21 mouse cellular contexts compared by ENCODE assay signal in the genomic region with DNA sequence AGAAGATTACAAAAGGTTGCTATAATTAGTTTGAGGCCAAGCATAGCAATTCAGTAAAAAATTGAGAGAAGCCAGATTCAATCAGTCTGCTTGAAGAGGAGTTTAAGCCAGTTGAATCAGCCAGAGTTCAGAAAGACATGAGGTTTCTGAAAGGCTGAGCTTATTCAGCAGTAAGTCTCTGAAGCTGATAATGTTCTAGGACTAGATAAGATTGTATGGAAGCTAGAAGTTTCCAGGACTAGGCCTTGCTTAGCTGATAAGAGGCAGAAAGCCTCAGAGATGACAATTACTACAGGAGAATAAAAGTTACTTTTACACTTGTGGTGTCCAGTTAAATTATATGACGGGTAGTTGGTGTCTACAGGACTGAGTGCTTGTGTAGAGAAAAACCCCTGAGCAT.
"Had no signal": no experiment of that assay in that cellular context is flagged by ENCODE, and none has a peak within 500 bp of the region (broad histone marks: within the 10 kb centered on the region; RNA-seq: fewer than 3 reads in every experiment).

No protein-coding gene starts in this region.

- ATAC-seq: lung, postnatal 0 days; midbrain, embryonic 15.5 days had no signal

- H3K27ac ChIP-seq: limb, embryonic 12.5 days; limb, embryonic 15.5 days; midbrain, embryonic 12.5 days; midbrain, embryonic 15.5 days; neural tube, embryonic 12.5 days; neural tube, embryonic 15.5 days; stomach, postnatal 0 days had no signal

- DNase-seq: kidney, adult 18-20 months; kidney, adult 9 months; kidney, postnatal 14 days; kidney, postnatal 4 days; left cerebral cortex, postnatal 4 days; lung, embryonic 14.5 days; lung, postnatal 36 days; right cerebral cortex, adult 18-20 months; right cerebral cortex, postnatal 14 days; right cerebral cortex, postnatal 4 days; thymus, adult 2 months; thymus, postnatal 14 days; thymus, postnatal 4 days had no signal

- H3K27me3 ChIP-seq: limb, embryonic 12.5 days; limb, embryonic 15.5 days; midbrain, embryonic 12.5 days; midbrain, embryonic 15.5 days; neural tube, embryonic 12.5 days; neural tube, embryonic 15.5 days had no signal

- H3K9me3 ChIP-seq: limb, embryonic 12.5 days; limb, embryonic 15.5 days; midbrain, embryonic 12.5 days; midbrain, embryonic 15.5 days; neural tube, embryonic 12.5 days; neural tube, embryonic 15.5 days had no signal

- H3K4me3 ChIP-seq: limb, embryonic 12.5 days; limb, embryonic 15.5 days; midbrain, embryonic 12.5 days; midbrain, embryonic 15.5 days; neural tube, embryonic 12.5 days; neural tube, embryonic 15.5 days had no signal

- H3K4me2 ChIP-seq: limb, embryonic 12.5 days; limb, embryonic 15.5 days; lung, embryonic 14.5 days; midbrain, embryonic 12.5 days; midbrain, embryonic 15.5 days; neural tube, embryonic 12.5 days; neural tube, embryonic 15.5 days had no signal

- H3K9ac ChIP-seq: limb, embryonic 12.5 days; limb, embryonic 15.5 days; lung, embryonic 14.5 days; midbrain, embryonic 12.5 days; midbrain, embryonic 15.5 days; neural tube, embryonic 12.5 days; neural tube, embryonic 15.5 days had no signal
